Mouse (Mus musculus): ENCODE results near the gene Tmcc2. TPM values are rescaled to one million over a fixed set of nuclear protein-coding genes. Genes with fewer than 3 reads are reported as not detected.

The Tmcc2 gene
- polyA plus RNA-seq, 1 experiment from 2014 or later: 154 TPM

DNA sequence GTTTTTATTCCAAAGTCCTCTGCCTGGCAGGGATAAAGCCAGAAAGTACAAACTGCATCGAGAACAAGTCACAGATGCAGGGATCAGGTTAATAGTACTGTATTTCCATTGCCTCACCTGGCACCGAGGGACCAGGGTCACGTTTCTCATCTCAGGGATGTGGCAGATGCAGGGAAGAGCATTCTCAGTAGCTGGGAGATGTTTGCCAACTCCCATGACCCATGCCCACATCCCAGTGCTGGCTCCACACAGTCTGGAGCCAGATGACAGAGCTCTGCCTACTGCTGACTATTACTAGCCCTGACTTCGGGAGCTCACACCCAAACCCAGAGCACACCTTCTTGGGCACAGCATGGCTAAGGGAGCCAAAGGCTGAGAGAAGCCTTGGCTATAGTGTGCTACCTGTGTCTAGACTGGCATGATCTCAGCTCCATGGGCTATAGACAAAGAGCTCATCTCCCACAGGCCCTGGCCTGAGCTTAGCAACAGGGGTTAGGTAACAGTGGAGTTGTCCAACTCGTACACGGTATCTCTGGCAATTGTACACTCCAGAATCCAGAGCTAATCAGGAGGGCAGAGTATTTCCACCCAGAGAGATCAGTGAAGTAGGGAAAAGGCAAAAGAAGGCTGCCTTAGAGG, 18.1 kb downstream of the Tmcc2 start:
- Histone ChIP-seq H3K9me3 (ENCODE audit: low read length) (no peaks in the 10 kb centered on the region), H3K4me3 (ENCODE audit: low read depth, low read length) (no peak overlapping the region), H3K27me3 (ENCODE audit: insufficient read depth, low read length) (no peaks in the 10 kb centered on the region), H3K27ac (ENCODE audit: low read depth) (peak overlapping the region; percentile 95), H3K36me3 (replicated peaks; ENCODE audit: insufficient read depth, low read length) (0 out of 2 replicates have a peak, but pooled peaks cover 14% of the 10 kb centered on the region), H3K4me1 (ENCODE audit: insufficient read depth) (peaks cover 75% of the 10 kb centered on the region), H3K4me2 (ENCODE audit: low read depth, low read length) (peak overlapping the region; percentile 63), H3K9ac (replicated peaks) (peak overlapping the region; percentile 60)
- TF ChIP-seq CTCF (IDR thresholded peaks at IDR 0.05; ENCODE audit: low read depth): no peak
- no peak for TF ChIP-seq EP300 (IDR thresholded peaks at IDR 0.05; ENCODE audit: low read depth)
- WGBS (ENCODE audit: insufficient replicate concordance): 69% methylated on average over 6 of the region's 6 CpGs
- ATAC-seq: no peak
- DNase-seq: no peak

- H3K27me3 ChIP-seq (ENCODE audit: insufficient read depth, low read length): no peaks in the 10 kb centered on the region
- 0 out of 2 replicates have a peak, but pooled peaks cover 14% of the 10 kb centered on the region for H3K36me3 ChIP-seq (replicated peaks; ENCODE audit: insufficient read depth, low read length)
- ATAC-seq: no peak
- H3K4me1 ChIP-seq (ENCODE audit: insufficient read depth): peaks cover 72% of the 10 kb centered on the region
- no peak overlapping the region for H3K4me3 ChIP-seq (ENCODE audit: low read depth, low read length)
- H3K9ac ChIP-seq (replicated peaks): no peak overlapping the region
- H3K27ac ChIP-seq (ENCODE audit: low read depth): peak overlapping the region; percentile 70; the same call in 1 of the 2 replicates
- no peaks in the 10 kb centered on the region for H3K9me3 ChIP-seq (ENCODE audit: low read length)
- no peak for TF ChIP-seq EP300 (IDR thresholded peaks at IDR 0.05; ENCODE audit: low read depth)
- TF ChIP-seq CTCF (IDR thresholded peaks at IDR 0.05; ENCODE audit: low read depth): no peak
- WGBS (ENCODE audit: insufficient replicate concordance): 82% methylated on average over 5 of the region's 5 CpGs
- H3K4me2 ChIP-seq (ENCODE audit: low read depth, low read length): no peak overlapping the region
- DNase-seq: no peak
These were observed 18.7 kb downstream of the Tmcc2 start for GRCm38 (mm10) chr1:132372354-132372753.

DNA sequence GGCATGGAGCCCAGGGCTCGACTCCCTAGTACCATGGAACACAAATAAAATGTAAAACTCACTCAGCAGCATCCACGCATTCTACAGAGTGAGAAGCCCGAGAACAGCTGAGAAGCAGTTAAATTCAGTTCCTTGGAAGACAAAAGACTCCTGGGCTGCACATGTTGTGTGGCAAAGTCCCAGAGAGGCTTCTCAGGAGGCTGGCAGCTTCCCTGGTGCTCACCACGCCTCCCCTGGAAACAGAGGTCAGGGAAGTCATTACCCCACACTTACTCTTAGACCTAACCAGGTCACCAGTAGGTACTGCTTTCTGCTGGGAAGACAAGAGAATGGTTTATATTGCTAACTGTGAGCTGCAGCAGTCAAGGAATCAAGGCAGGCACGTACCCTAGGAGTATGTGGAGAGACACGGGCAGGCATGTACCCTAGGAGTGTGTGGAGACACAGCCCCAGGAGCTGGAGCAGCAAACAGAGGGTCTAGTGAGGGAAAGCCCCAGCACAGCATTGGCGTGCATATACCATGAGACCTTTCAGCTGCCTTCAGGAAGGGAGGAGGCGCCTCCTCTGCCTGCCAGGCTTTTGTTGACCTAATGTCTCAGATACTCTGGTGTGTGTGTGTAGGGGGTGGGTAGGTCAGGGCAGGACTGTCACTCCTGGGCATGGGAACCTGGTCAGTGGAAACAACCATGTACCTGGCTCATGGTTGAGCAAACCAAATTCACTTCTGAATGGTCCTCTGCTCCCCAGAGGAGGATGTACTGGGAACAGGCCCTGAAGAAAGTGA, 19.6 kb downstream of the Tmcc2 start:
- H3K4me1 ChIP-seq (ENCODE audit: insufficient read depth): peaks cover 65% of the 10 kb centered on the region
- ATAC-seq: no peak
- H3K9me3 ChIP-seq (ENCODE audit: low read length): no peaks in the 10 kb centered on the region
- no peak for TF ChIP-seq CTCF (IDR thresholded peaks at IDR 0.05; ENCODE audit: low read depth)
- TF ChIP-seq EP300 (IDR thresholded peaks at IDR 0.05; ENCODE audit: low read depth): no peak
- DNase-seq: no peak
- no peak overlapping the region for H3K9ac ChIP-seq (replicated peaks)
- 0 out of 2 replicates have a peak, but pooled peaks cover 14% of the 10 kb centered on the region for H3K36me3 ChIP-seq (replicated peaks; ENCODE audit: insufficient read depth, low read length)
- H3K27me3 ChIP-seq (ENCODE audit: insufficient read depth, low read length): no peaks in the 10 kb centered on the region
- peak overlapping the region; percentile 70 for H3K27ac ChIP-seq (ENCODE audit: low read depth)
- 55% methylated on average over 8 of the region's 8 CpGs for WGBS (ENCODE audit: insufficient replicate concordance)
- H3K4me2 ChIP-seq (ENCODE audit: low read depth, low read length): peak overlapping the region; percentile 24; the same call in 1 of the 2 replicates
- no peak overlapping the region for H3K4me3 ChIP-seq (ENCODE audit: low read depth, low read length)

DNA sequence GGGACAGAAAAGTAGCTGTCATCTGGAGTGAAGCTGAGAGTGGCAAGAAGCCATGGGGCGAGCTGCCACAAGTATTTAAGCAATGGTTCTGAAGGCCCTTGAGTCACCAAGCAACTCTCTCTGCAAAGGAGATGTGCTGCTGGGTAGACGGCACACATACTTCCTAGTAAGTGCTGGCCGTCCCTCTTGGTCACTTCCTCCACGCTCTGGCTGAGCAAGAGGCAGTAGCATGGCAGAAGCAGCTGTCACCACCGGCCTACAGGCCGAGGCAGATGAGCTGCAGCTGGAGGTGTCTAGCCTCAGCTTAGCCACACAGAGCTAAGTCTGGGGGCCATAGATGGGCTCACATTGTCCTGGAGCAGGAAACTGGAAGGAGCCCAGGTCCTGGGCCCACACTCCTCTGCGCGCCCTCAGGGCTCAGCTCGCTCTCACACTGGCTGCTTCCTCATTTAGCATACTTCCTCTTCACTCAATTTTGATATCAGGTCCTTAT, 20.4 kb downstream of the Tmcc2 start:
- Histone ChIP-seq H3K36me3 (replicated peaks; ENCODE audit: insufficient read depth, low read length) (peaks cover 19% of the 10 kb centered on the region; the same call in 1 of the 2 replicates), H3K9ac (replicated peaks) (no peak overlapping the region), H3K27ac (ENCODE audit: low read depth) (peak overlapping the region; percentile 37), H3K4me3 (ENCODE audit: low read depth, low read length) (no peak overlapping the region), H3K4me1 (ENCODE audit: insufficient read depth) (peaks cover 57% of the 10 kb centered on the region), H3K27me3 (ENCODE audit: insufficient read depth, low read length) (no peaks in the 10 kb centered on the region), H3K4me2 (ENCODE audit: low read depth, low read length) (no peak overlapping the region), H3K9me3 (ENCODE audit: low read length) (no peaks in the 10 kb centered on the region)
- 57% methylated on average over 9 of the region's 9 CpGs for WGBS (ENCODE audit: insufficient replicate concordance)
- ATAC-seq (no peak), DNase-seq (no peak)
- TF ChIP-seq EP300 (IDR thresholded peaks at IDR 0.05; ENCODE audit: low read depth): no peak
- no peak for TF ChIP-seq CTCF (IDR thresholded peaks at IDR 0.05; ENCODE audit: low read depth)

GRCm38 (mm10) chr1:132367692-132368506, 23.2 kb downstream of the Tmcc2 start:
- TF ChIP-seq CTCF (IDR thresholded peaks at IDR 0.05; ENCODE audit: low read depth) (peak; percentile 98), EP300 (IDR thresholded peaks at IDR 0.05; ENCODE audit: low read depth) (peak; percentile 100)
- Histone ChIP-seq H3K36me3 (replicated peaks; ENCODE audit: insufficient read depth, low read length) (peaks cover 36% of the 10 kb centered on the region), H3K27ac (ENCODE audit: low read depth) (peak overlapping the region; percentile 90), H3K4me1 (ENCODE audit: insufficient read depth) (peaks cover 29% of the 10 kb centered on the region), H3K9me3 (ENCODE audit: low read length) (no peaks in the 10 kb centered on the region), H3K4me3 (ENCODE audit: low read depth, low read length) (peak overlapping the region; percentile 65), H3K9ac (replicated peaks) (peak overlapping the region; percentile 82), H3K27me3 (ENCODE audit: insufficient read depth, low read length) (no peaks in the 10 kb centered on the region), H3K4me2 (ENCODE audit: low read depth, low read length) (peak overlapping the region; percentile 68)
- WGBS (ENCODE audit: insufficient replicate concordance): 20% methylated on average over 7 of the region's 7 CpGs
- ATAC-seq: peak; percentile 95
- DNase-seq: peak; percentile 86
